Mouse (Mus musculus) adrenal gland, postnatal 14 days (tissue): ENCODE data around the gene Batf. TPM values are rescaled to one million over a fixed set of nuclear protein-coding genes. Genes with fewer than 3 reads are reported as not detected.
A peak's percentile ranks its signal among the peaks of the same experiment; 100 is the strongest.
"Not testable (repeated sequence)": the region's sequence is repeated elsewhere in the genome, so short reads cannot be mapped to it uniquely, and the experiment has no call there.

ENCODE experiments used
- DNase-seq: peaks from one replicate; pipeline ENCODE4 v3.0.0; 2021; ENCODE audit warnings: mixed read lengths
- total RNA-seq: library from RNA; stranded (reverse); gene quantifications from 2 replicates; pipeline ENCODE4 v1.2.3, GENCODE M21; 2021

Batf gene
- total RNA-seq, 1 experiment from 2014 or later: 0.74 TPM

DNA sequence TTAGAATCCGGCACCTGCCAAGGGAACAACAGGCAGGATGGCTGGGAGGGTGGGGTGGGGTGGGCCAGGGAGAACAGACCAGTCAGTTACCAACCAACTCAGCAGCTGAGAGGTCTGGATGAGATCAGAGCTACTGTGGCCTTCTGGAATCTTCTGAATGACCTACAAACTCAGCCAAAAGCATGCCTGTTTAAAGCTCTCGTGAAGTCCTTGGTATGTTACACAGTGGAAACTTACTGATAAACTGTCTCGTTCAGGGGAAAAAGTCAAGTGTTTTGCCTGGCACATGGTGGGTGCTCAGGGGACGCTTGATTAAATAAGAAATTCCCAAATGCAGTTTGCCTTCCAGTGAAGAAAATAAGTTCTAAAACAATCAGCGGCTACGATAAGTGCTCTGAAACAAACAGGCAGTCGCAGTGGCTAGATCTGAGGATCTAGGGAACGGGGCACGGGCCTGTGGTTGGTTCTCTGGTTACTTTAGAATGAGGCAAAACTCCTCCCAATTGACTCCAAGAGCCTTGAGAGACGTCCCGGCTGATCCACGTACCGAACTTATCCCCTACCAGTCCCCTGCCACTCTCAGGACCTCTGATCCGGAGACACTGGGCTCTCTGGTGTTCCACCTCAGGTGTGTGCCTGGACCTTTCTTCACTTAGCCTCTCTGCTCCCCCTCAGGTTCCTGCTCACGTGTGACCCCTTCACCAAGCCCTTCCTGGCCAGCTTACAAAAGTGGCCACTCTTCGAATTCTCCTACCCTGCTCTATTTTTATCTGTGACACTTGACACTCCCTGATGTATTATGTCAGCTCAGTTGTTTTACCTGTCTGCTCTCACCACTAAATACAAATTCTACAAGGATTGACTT lies 1.8 kb upstream of the Batf start:
- DNase-seq: no peak

DNA sequence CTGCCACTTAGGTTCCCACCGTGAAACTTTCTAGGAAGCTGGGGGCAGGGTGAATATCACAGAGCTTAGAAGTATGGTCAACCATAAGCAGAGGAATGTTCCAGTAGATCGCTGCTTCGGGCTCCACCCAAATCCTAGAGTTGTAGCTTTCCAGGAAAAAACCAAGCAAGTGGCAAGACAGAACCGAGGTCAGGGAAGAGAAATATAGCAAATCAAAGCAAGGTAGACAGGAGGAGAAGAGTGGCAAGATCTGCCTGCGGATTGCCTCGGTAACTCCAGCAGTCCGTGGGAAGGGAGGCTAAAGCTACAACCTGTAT lies 706 bp downstream of the Batf start:
- no peak for DNase-seq

DNA sequence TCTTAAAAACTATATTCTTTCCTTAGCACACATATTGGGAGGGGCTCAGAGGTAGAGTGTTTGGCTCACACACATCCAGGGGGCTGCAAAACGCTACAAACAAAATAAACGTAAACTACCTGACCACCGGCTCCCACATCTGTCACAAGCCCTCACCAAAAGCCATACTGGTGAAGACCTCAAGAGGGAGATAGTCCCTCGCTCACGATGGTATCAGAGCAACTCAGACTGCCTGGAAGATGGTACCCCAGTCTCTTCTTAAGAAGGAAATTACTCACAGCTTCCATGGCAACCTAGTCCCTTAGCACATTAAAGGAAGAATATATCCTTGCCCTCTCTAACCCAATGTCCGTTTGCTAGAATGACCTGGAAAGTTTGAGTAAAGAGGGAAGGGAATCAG lies 1.4 kb downstream of the Batf start:
- no peak for DNase-seq

- DNase-seq: no peak
Measured at GRCm38 (mm10) chr12:85695787-85696186, 9.3 kb downstream of the Batf start.

- DNase-seq: no peak
Measured at GRCm38 (mm10) chr12:85696436-85696835, 10.0 kb downstream of the Batf start.

GRCm38 (mm10) chr12:85698179-85698578 lies 11.7 kb downstream of the Batf start:
- not testable (repeated sequence) for DNase-seq

- no peak for DNase-seq
Measured at GRCm38 (mm10) chr12:85700191-85700841, 13.8 kb downstream of the Batf start.

- no peak for DNase-seq
Measured at GRCm38 (mm10) chr12:85700842-85701223, 14.4 kb downstream of the Batf start.

DNA sequence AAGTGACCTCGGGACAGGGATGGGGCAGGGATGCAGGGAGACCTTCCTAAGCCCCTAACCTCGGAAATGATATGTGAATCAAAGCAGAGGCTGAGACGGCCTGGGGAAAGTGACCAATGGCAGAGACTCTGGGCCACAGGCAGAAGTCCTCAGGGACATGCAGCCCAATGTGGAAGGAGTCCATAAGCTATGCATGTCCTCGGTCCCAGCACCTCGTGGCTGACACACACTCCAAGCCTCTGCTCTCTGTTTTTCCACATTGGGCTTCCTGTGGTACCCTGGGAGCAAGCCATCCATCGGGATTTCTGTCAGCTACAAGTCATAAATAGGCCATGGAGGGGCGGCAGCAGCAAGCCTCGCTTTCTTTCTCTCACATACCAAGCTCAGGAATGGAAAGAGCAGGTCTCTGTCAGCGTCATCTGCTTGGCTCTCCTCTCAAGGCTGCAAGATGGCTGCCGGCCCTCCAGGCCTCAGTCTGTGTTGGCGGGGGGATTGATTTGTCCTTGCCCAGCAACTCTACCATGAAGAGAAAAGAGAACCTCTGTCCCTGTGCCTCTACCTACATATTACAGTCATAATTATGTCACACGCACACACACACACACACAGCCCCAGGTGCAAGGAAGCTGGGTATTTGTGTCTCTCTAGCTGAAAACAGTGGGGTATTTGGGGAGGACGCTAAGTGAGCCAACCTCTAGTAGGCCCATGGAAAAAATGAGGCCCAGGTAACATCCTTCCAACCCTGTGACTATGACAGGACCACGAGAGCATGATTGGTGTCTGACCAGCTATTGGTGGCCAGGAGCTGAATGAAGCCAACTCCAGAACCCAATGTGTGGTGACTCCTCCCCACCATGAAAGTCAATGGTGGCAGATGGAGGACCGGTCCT lies 15.9 kb downstream of the Batf start:
- DNase-seq: no peak

DNA sequence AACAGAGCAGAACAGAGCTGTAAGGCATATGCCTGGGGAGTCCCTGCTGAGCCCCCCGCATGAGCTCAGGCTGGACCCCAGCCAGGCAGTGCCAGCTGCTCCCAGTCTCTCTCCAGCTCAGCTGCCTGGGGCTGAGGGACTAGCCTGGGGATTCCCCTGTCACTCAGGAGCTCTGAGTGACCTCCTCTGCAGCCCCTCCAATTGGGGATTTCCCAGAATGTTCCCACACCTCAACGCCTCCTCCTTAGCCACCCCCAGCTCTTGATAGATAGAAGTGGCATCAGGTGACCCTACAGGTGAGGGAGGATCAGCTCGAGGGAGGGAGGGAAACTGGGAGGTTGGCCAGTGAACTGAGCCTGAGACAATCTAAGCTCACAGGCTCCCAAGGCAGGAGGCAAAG lies 17.0 kb downstream of the Batf start:
- no peak for DNase-seq

DNA sequence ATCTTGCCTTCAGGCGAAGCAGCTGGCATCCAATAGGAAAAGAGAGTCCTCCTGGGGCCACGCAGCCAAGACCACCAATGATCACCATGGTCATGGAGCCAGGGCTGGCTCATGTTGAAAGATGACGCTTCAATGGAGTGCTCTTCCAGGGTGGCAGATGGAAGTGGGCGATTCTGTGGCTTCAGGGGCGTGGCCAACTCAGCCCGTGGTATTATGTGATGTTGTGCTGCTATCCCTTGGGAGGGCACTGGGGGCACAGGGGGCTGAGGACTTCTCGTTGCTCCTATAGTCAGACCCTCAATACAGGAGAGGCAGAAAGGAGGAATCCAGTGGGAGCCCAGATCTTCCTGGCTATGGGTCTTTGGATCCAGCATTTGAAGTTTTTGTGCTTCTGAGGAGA lies 18.1 kb downstream of the Batf start:
- DNase-seq: no peak

DNA sequence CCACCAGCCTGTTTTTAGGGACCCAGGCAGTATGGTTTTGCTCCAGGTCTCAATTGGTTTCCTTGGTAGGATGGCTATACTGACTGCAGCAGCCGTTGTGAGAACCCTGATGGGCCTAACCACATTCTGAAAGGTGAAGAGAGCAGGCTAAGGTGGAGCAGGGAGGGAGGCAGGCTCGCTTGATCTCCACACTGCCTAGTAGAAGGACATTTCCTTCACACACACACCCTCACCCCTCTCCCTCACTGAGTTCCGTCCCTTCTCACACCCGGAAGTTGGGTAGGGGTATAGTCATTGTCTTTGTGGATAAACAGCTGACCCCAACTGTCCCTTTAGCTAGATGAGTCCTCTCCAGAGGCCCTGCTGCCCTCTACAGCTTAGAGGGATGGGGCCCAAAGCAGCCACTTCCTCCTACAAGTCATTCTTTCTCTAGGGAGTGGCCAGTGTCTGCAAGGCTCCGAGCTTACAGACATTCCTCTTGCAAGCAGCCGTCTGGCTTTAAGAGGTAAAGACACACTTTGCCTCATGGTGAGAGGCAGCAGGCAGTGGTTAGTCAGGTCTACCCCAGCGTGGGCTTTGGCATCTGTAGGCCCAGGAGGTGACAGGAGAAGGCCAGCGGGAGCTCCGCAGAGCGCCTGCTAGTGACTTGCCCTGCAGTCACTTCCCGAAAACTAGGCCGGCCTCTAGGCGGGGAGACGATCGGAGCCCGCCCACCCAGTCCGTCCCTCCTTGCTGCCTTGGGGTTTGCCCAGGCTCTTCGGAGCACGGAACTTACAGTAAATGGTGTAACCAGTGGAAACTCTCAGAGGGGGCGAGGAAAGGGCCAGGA lies 18.7 kb downstream of the Batf start:
- peak; percentile 94 for DNase-seq

GRCm38 (mm10) chr12:85705831-85706530 lies 19.5 kb downstream of the Batf start:
- no peak for DNase-seq

GRCm38 (mm10) chr12:85706906-85707305 lies 20.4 kb downstream of the Batf start:
- no peak for DNase-seq

DNA sequence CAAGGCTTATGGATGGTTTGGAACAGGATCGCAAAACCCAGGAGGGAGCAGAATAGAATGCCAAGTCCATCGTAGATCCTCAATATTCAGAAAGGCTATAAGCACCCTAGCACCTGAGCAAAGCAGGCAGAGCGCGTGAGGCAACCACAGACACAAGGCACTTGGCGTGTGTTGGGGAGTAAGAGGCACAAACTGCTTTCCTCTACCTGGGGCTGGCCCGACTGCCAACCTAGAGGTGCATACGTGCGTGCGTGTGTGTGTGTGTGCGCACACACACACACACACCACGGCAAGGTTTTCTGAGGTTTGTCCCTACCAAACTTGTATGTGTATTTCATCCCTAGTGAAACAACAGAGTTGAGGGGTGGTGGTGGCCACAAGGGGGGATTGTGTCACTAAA lies 20.9 kb downstream of the Batf start:
- no peak for DNase-seq

- DNase-seq: no peak
Measured at GRCm38 (mm10) chr12:85708556-85708955, 22.1 kb downstream of the Batf start.

DNA sequence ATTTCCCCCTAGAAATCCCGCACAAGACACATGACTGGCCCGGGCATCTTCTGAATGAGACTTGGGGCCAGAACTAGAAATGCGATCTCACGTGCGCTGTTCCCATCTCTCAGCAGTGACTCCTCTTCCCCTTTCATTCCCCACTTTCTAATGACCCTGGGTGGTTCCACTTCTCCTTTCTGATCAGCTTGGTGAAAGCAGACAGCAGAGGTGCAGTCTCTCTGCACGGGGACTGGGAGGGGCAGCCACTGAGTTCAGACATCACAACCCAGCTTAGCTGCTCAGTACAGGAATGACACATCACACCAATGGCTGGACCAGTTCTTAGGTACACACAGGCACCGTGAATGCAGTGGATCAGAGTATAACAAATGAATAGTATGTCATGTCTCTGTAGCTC lies 24.2 kb downstream of the Batf start:
- DNase-seq: no peak

DNA sequence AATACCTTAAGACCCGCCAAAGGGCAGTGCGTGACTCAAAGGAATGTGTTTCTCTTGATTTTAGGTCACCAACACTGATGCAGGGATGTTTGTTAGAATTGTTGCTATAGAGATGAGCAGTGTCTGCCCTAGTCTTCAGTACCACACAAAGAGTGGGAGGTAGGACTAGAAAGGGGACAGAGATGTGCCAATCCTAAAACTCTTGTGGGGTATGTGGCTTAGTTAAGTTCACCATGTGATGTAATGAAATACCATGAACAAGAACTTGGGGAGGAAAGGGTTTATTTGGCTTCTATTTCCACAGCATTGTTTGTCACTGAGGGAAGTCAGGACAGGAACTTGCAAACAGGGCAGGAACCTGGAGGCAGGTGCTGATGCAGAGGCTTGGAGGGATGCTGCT lies 26.1 kb downstream of the Batf start:
- no peak for DNase-seq

- DNase-seq: no peak
Measured at GRCm38 (mm10) chr12:85714126-85714525, 27.7 kb downstream of the Batf start.

- no peak for DNase-seq
Measured at GRCm38 (mm10) chr12:85725306-85725705, 38.8 kb downstream of the Batf start.

DNA sequence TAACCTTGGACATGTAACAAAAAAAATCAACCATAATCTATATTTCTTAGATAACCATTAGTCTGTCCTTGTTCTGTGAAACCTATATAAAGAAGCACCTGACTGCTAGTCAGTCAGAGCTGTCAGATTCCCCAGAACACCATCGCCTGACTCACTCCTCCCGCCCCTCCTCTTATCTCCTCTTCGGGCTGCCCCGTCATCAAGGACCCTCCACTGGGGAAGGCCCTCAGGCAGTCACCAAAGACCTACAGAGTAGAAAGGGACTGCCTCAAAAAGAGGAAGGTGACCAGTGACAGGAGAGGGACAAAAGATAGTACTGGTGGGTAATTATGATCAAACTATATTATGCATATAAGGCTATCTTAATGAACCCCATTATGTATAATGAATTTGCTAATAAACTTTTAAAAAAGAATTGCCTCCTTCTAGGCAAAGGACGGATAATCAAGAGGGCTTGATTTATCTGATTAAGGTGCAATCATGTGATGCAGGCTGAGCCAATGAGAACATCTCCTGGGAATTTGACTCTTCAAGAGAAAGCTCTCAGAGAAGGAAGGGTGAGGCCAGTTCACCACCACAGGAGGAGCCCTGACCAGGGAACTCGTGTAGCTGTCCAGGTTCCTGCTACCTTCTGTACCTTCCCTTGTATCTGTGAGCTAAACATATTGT lies 40.4 kb downstream of the Batf start:
- no peak for DNase-seq
